Mouse (Mus musculus) heart, adult 2 months (tissue): Measurements from ENCODE around the gene Nanos3.

Source experiments
- CTCF ChIP-seq: fragments of 200-600 bp; IDR thresholded peaks from 2 replicates; pipeline ENCODE4 v1.8.1; 2022; ENCODE audit warnings: antibody characterized with exemption, mild to moderate bottlenecking, moderate library complexity
- EP300 ChIP-seq: fragments of 200-500 bp; IDR thresholded peaks from 2 replicates; pipeline ENCODE4 v1.6.1; 2011; ENCODE audit warnings: low read depth, low read length, control low read depth; ENCODE audit not compliant: insufficient read depth

DNA sequence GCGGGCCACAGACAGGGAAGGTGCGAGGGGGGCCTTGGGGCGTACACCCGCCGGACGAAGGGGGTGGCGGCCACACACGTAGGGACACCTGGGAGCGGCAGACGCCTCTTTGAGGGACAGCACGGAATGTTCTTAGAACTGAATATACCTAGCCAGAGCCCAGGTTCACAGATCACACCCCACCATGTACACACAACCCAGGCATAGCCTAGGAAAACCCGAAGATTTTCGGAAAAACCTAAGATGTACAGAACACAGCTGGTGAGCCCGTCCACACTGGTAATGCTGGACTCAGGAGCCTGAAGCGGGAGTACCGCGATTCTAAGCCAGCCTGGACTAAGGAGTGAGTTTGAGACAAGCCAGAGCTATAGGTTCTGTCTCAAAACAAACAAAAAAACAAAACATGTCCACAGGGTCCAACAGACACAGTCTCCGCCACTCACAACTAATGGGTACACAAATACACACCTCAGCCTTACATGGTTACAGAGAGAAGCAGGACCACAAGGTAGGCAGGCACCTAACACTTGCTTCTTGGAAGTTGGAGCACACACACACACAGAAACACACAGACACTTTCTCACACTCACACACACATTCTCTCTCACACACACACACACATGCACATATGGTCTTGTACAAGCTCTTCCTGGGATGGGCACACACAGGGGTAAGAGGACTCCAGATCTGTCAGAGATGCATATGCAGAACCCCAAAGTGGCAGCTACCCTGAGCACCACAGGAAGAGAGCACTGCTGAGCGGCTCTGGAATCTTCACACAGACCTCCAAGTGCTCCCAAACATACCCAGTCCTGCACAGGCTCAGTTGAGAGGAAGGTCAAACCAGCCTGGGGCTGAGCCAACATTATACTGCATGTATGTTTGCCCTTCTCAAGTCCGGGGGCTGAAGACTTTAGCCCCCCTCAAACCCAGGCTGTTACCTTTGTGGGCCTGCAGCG, 653 bp downstream of the Nanos3 start:
- TF ChIP-seq CTCF (no peak), EP300 (no peak)
